16 mouse cellular contexts compared by ENCODE assay signal in genomic region chr4:130712341-130712740, GRCm38 (mm10). TPM values are rescaled to one million over a fixed set of nuclear protein-coding genes. Genes with fewer than 3 reads are reported as not detected.
DNase-seq lines count a peak whose midpoint lies in the region; ATAC-seq and TF ChIP-seq lines count a peak whose summit lies in the region.
"Had no signal": no experiment of that assay in that cellular context is flagged by ENCODE, and none has a peak within 500 bp of the region (broad histone marks: within the 10 kb centered on the region; RNA-seq: fewer than 3 reads in every experiment).

No protein-coding gene starts in this region.

- H3K27me3 ChIP-seq in liver, embryonic 12.5 days (replicated peaks): no peaks in the 10 kb centered on the region
- no peaks in the 10 kb centered on the region for H3K27me3 ChIP-seq in stomach, embryonic 15.5 days (replicated peaks)
- no peaks in the 10 kb centered on the region for H3K27me3 ChIP-seq in cerebellum, adult 2 months (ENCODE audit: control insufficient read depth, insufficient read depth, low read length)
- H3K27me3 ChIP-seq: embryonic facial prominence, embryonic 13.5 days; forebrain, embryonic 15.5 days had no signal

- H3K4me3 ChIP-seq in liver, embryonic 12.5 days: no peak overlapping the region
- no peak overlapping the region for H3K4me3 ChIP-seq in stomach, embryonic 15.5 days (replicated peaks)
- no peak overlapping the region for H3K4me3 ChIP-seq in cerebellum, adult 2 months (replicated peaks; ENCODE audit: insufficient read depth, low read depth, low read length)
- H3K4me3 ChIP-seq: embryonic facial prominence, embryonic 13.5 days; forebrain, embryonic 15.5 days; myocyte had no signal

- peak; percentile 50; the same call in 1 of the 2 replicates for ATAC-seq in common myeloid progenitor, adult 5-6 weeks (replicated peaks; ENCODE audit: low read depth, poor library complexity, severe bottlenecking)
- ATAC-seq in liver, embryonic 12.5 days: peak; percentile 82
- peak; percentile 70; the same call in 1 of the 2 replicates for ATAC-seq in stomach, embryonic 15.5 days (ENCODE audit: insufficient read depth, low FRiP score, low read depth)
- ATAC-seq: forebrain, embryonic 15.5 days had no signal

- no peak for TF ChIP-seq CTCF in cerebellum, adult 2 months (IDR thresholded peaks at IDR 0.05; ENCODE audit: borderline replicate concordance, insufficient read depth, low read depth, low read length)

- DNase-seq in spleen, adult 12 weeks (ENCODE audit: low spot score): peak; percentile 21
- no peak for DNase-seq in spleen, postnatal 14 days (ENCODE audit: low spot score in 2 of 2)
- no peak for DNase-seq in adrenal gland, adult (ENCODE audit: inconsistent age in 2 of 2, low spot score in 1 of 2)
- no peak for DNase-seq in cerebellum, adult 2 months
- DNase-seq: cerebellum, postnatal 14 days; gastrocnemius, postnatal 10 days; heart, postnatal 10 days; lung, adult 2 months; right cerebral cortex, postnatal 14 days; thymus, postnatal 4 days had no signal

- H3K4me1 ChIP-seq in liver, embryonic 12.5 days: peaks cover 98% of the 10 kb centered on the region
- peaks cover 20% of the 10 kb centered on the region for H3K4me1 ChIP-seq in stomach, embryonic 15.5 days
- H3K4me1 ChIP-seq in cerebellum, adult 2 months (ENCODE audit: control insufficient read depth, insufficient read depth, low read length): peaks cover 9% of the 10 kb centered on the region; the same call in 1 of the 2 replicates

- H3K9me3 ChIP-seq in liver, embryonic 12.5 days (replicated peaks): no peaks in the 10 kb centered on the region
- no peaks in the 10 kb centered on the region for H3K9me3 ChIP-seq in stomach, embryonic 15.5 days
- H3K9me3 ChIP-seq: embryonic facial prominence, embryonic 13.5 days; forebrain, embryonic 15.5 days had no signal

- peak overlapping the region; percentile 97 for H3K27ac ChIP-seq in liver, embryonic 12.5 days
- H3K27ac ChIP-seq in stomach, embryonic 15.5 days: no peak overlapping the region
- H3K27ac ChIP-seq in cerebellum, adult 2 months (ENCODE audit: insufficient read depth, low read length): no peak overlapping the region
- H3K27ac ChIP-seq: forebrain, embryonic 15.5 days had no signal

- TF ChIP-seq POLR2A in cerebellum, adult 2 months (IDR thresholded peaks at IDR 0.05; ENCODE audit: borderline replicate concordance, insufficient read depth, low read length): no peak

- peaks cover 29% of the 10 kb centered on the region for H3K36me3 ChIP-seq in liver, embryonic 12.5 days
- no peaks in the 10 kb centered on the region for H3K36me3 ChIP-seq in stomach, embryonic 15.5 days
- H3K36me3 ChIP-seq: forebrain, embryonic 15.5 days had no signal

- H3K4me2 ChIP-seq in liver, embryonic 12.5 days: peak overlapping the region; percentile 73
- H3K4me2 ChIP-seq in stomach, embryonic 15.5 days: no peak overlapping the region
- H3K4me2 ChIP-seq: embryonic facial prominence, embryonic 13.5 days; forebrain, embryonic 15.5 days had no signal

- H3K9ac ChIP-seq in liver, embryonic 12.5 days: peak overlapping the region; percentile 70
- H3K9ac ChIP-seq in stomach, embryonic 15.5 days: no peak overlapping the region
- H3K9ac ChIP-seq: embryonic facial prominence, embryonic 13.5 days; forebrain, embryonic 15.5 days had no signal

- 43% methylated on average over 3 of the region's 3 CpGs for WGBS in liver, embryonic 12.5 days (ENCODE audit: insufficient replicate concordance)
- WGBS in stomach, embryonic 15.5 days: 70% methylated on average over 3 of the region's 3 CpGs
- 90% methylated on average over 3 of the region's 3 CpGs for WGBS in cerebellum, adult 2 months

RNA-seq across cellular contexts. Expression of gene Pum1, which starts 49.2 kb away (rescaled TPM):
- total RNA-seq in common myeloid progenitor, adult 5-6 weeks (2017): 57.2 and 73.1 TPM in 2 replicates
- 43.2 and 43.7 TPM in 2 replicates for polyA plus RNA-seq in liver, embryonic 12.5 days (2016; fragmentation: Nextera tagmentation; extraction: Ambion mirVana)
- 72.4 and 78.4 TPM in 2 replicates for polyA plus RNA-seq in stomach, embryonic 15.5 days (2015; fragmentation: Nextera tagmentation; extraction: Ambion mirVana)
- polyA plus RNA-seq in cerebellum, adult 2 months (2012; rRNA removed): 49.6 and 53.0 TPM in 2 replicates
